Mouse (Mus musculus): ENCODE data around the gene H2afz. TPM values are rescaled to one million over a fixed set of nuclear protein-coding genes. Genes with fewer than 3 reads are reported as not detected.
"Not testable (repeated sequence)": the region's sequence is repeated elsewhere in the genome, so short reads cannot be mapped to it uniquely, and the experiment has no call there.

Gene H2afz
- polyA plus RNA-seq, 1 experiment from 2014 or later = 1,866 TPM

DNA sequence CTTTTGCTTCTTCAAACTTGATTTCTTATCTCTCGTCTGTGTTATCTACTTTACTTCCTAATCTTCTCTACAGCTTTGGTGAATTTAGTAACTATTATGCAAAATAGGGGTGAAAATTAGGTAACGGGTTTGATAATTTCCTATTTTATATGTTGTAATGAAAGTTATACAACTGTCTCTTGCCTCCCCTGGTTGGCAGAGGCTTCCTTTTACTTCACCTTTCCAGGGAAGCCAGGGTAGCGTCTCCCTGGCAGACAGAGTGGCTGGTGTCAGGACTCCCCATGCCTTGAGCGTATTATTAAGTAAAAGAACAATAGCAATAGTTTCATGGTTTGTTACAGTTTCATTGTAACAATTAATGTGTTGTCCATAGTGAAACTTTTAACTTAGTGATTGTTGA lies 29.5 kb downstream of the H2afz start:
- peaks cover 72% of the 10 kb centered on the region for H3K36me3 ChIP-seq
- no peaks in the 10 kb centered on the region for H3K9me3 ChIP-seq
- no peak overlapping the region for H3K27ac ChIP-seq
- no peak overlapping the region for H3K4me3 ChIP-seq
- ATAC-seq (ENCODE audit: low FRiP score, low read depth) = no peak
- H3K4me1 ChIP-seq = no peaks in the 10 kb centered on the region
- WGBS = 89% methylated on average over 4 of the region's 4 CpGs
- no peak overlapping the region for H3K4me2 ChIP-seq (replicated peaks)
- H3K9ac ChIP-seq = no peak overlapping the region
- H3K27me3 ChIP-seq = no peaks in the 10 kb centered on the region

- no peak overlapping the region for H3K4me3 ChIP-seq
- no peak overlapping the region for H3K27ac ChIP-seq
- WGBS = 90% methylated on average over 3 of the region's 3 CpGs
- ATAC-seq (ENCODE audit: low FRiP score, low read depth) = no peak
- no peak overlapping the region for H3K9ac ChIP-seq
- no peaks in the 10 kb centered on the region for H3K4me1 ChIP-seq
- H3K4me2 ChIP-seq (replicated peaks) = no peak overlapping the region
- peaks cover 64% of the 10 kb centered on the region for H3K36me3 ChIP-seq
- no peaks in the 10 kb centered on the region for H3K27me3 ChIP-seq
- no peaks in the 10 kb centered on the region for H3K9me3 ChIP-seq
Observed at GRCm38 (mm10) chr3:137895196-137895595, 30.9 kb downstream of the H2afz start.

- Histone ChIP-seq H3K4me2 (replicated peaks) (no peak overlapping the region), H3K27ac (no peak overlapping the region), H3K9me3 (no peaks in the 10 kb centered on the region), H3K36me3 (peaks cover 63% of the 10 kb centered on the region), H3K27me3 (no peaks in the 10 kb centered on the region), H3K4me3 (no peak overlapping the region), H3K9ac (no peak overlapping the region), H3K4me1 (no peaks in the 10 kb centered on the region)
- ATAC-seq (ENCODE audit: low FRiP score, low read depth) = no peak
- 66% methylated on average over 4 of the region's 4 CpGs for WGBS
Observed at GRCm38 (mm10) chr3:137896386-137896785, 32.1 kb downstream of the H2afz start.

DNA sequence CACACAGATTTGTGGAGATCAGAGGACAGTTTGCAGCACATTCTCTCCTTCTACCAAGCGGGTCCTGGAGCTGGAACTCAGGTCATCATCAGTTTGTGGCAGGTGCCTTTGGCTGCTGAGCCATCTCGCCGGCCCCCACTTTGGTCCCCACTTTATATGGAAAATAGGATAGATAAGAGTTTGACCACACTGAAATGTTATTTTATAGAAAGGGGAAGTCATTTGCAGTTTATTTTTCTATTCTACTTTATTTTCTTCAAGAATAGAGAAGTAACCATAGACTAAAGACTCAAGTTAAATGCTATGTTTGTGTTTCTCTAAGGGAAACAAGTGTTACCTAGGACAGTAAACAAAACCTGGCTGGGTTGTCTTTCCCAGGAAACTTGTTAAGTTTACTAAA lies 32.6 kb downstream of the H2afz start:
- Histone ChIP-seq H3K4me1 (no peaks in the 10 kb centered on the region), H3K4me3 (no peak overlapping the region), H3K9me3 (no peaks in the 10 kb centered on the region), H3K4me2 (replicated peaks) (no peak overlapping the region), H3K9ac (no peak overlapping the region), H3K27me3 (no peaks in the 10 kb centered on the region), H3K36me3 (peaks cover 60% of the 10 kb centered on the region), H3K27ac (no peak overlapping the region)
- ATAC-seq (ENCODE audit: low FRiP score, low read depth) = no peak
- 96% methylated on average over 3 of the region's 3 CpGs for WGBS

- peaks cover 62% of the 10 kb centered on the region for H3K36me3 ChIP-seq
- H3K9ac ChIP-seq = no peak overlapping the region
- H3K27ac ChIP-seq = no peak overlapping the region
- H3K4me1 ChIP-seq = no peaks in the 10 kb centered on the region
- no peak overlapping the region for H3K4me2 ChIP-seq (replicated peaks)
- no peak for ATAC-seq (ENCODE audit: low FRiP score, low read depth)
- 86% methylated on average over 5 of the region's 5 CpGs for WGBS
- no peaks in the 10 kb centered on the region for H3K27me3 ChIP-seq
- H3K9me3 ChIP-seq = no peaks in the 10 kb centered on the region
- H3K4me3 ChIP-seq = no peak overlapping the region
Observed at GRCm38 (mm10) chr3:137897685-137898084, 33.4 kb downstream of the H2afz start.

GRCm38 (mm10) chr3:137900149-137900548 lies 35.9 kb downstream of the H2afz start:
- no peaks in the 10 kb centered on the region for H3K4me1 ChIP-seq
- no peaks in the 10 kb centered on the region for H3K9me3 ChIP-seq
- H3K36me3 ChIP-seq = peaks cover 59% of the 10 kb centered on the region
- no peak overlapping the region for H3K9ac ChIP-seq
- WGBS = 85% methylated on average over 10 of the region's 10 CpGs
- no peak for ATAC-seq (ENCODE audit: low FRiP score, low read depth)
- no peak overlapping the region for H3K4me2 ChIP-seq (replicated peaks)
- no peak overlapping the region for H3K4me3 ChIP-seq
- no peaks in the 10 kb centered on the region for H3K27me3 ChIP-seq
- H3K27ac ChIP-seq = no peak overlapping the region; the same call in 1 of the 2 replicates

DNA sequence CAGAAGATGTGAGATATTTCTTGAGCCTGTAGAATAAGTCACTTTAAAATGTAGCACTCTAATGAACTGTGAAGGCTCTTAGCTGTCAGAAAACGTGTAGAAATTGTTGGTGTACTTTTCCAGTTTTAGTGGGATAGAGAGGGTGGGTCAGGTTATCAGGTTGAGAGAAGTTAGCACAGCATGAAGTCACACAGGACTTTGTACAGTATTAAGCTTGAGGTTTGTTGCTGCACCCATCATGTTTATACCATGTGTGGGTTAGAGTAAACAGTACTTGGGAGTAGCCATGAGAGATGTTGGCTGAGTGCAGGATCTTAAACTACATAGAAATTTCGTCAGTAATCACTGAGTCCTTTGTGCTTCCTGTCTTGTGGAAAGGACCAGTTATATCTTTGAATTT lies 48.8 kb downstream of the H2afz start:
- WGBS = 76% methylated on average over 2 of the region's 2 CpGs
- no peaks in the 10 kb centered on the region for H3K9me3 ChIP-seq
- H3K27ac ChIP-seq = no peak overlapping the region

GRCm38 (mm10) chr3:137914567-137914966 lies 50.3 kb downstream of the H2afz start:
- not testable (repeated sequence) for H3K9ac ChIP-seq; H3K27me3 ChIP-seq; H3K27ac ChIP-seq; H3K9me3 ChIP-seq; H3K4me2 ChIP-seq (replicated peaks); H3K4me3 ChIP-seq; ATAC-seq (ENCODE audit: low FRiP score, low read depth)
- Histone ChIP-seq H3K36me3 (peaks cover 15% of the 10 kb centered on the region; the same call in 1 of the 2 replicates), H3K4me1 (peaks cover 15% of the 10 kb centered on the region)
- 100% methylated on average over 1 of the region's 1 CpGs for WGBS

More for the DNA sequence above, 48.8 kb downstream of the H2afz start:
- ATAC-seq (ENCODE audit: low FRiP score, low read depth) = no peak
- H3K9ac ChIP-seq = no peak overlapping the region
- H3K4me2 ChIP-seq (replicated peaks) = no peak overlapping the region
- H3K4me3 ChIP-seq = no peak overlapping the region
- H3K4me1 ChIP-seq = peaks cover 7% of the 10 kb centered on the region
- no peaks in the 10 kb centered on the region for H3K27me3 ChIP-seq
- H3K36me3 ChIP-seq = peaks cover 18% of the 10 kb centered on the region; the same call in 1 of the 2 replicates

Other genes starting within 250 kb of the H2afz start
- gene Ddit4l, start 242.9 kb upstream of the H2afz start, polyA plus RNA-seq (2015; fragmentation: Nextera tagmentation; extraction: Ambion mirVana) = 20.1 and 21.4 TPM in 2 replicates
- not detected in 2 replicates for gene Gm21962, start 193.0 kb upstream of the H2afz start, polyA plus RNA-seq (2015; fragmentation: Nextera tagmentation; extraction: Ambion mirVana)
- gene Dnajb14, start 3.2 kb downstream of the H2afz start, polyA plus RNA-seq (2015; fragmentation: Nextera tagmentation; extraction: Ambion mirVana) = 11.3 and 11.5 TPM in 2 replicates
- 108 and 114 TPM in 2 replicates for gene Lamtor3, start 54.0 kb downstream of the H2afz start, polyA plus RNA-seq (2015; fragmentation: Nextera tagmentation; extraction: Ambion mirVana)
- 3.4 TPM in 2 replicates for gene Dapp1, start 117.1 kb downstream of the H2afz start, polyA plus RNA-seq (2015; fragmentation: Nextera tagmentation; extraction: Ambion mirVana)
- gene 1110002E22Rik, start 200.6 kb downstream of the H2afz start, polyA plus RNA-seq (2015; fragmentation: Nextera tagmentation; extraction: Ambion mirVana) = 1.6 and 2.3 TPM in 2 replicates
- gene Gm5105, start 202.9 kb downstream of the H2afz start, polyA plus RNA-seq (2015; fragmentation: Nextera tagmentation; extraction: Ambion mirVana) = 0.09 TPM in 1 of 2 replicates, not detected in the other

Data from limb, embryonic 13.5 days (tissue).